Mouse (Mus musculus): Measurements from ENCODE around the gene Scube2.

GRCm38 (mm10) chr7:109892530-109892929 lies 27.1 kb upstream of the Scube2 start:
- peak; percentile 86 for TF ChIP-seq CTCF (IDR thresholded peaks at IDR 0.05; ENCODE audit: insufficient read depth, low read depth, low read length)
- TF ChIP-seq POLR2A (IDR thresholded peaks at IDR 0.05; ENCODE audit: insufficient read depth, low read depth, low read length): no peak

All from olfactory bulb, adult 2 months (tissue).